Mouse (Mus musculus) cerebellum, adult 11-12 months (tissue): ENCODE measurements around the gene Slc44a1.

Experiments
- DNase-seq: peaks from one replicate; pipeline ENCODE4 v3.0.0; 2022

Slc44a1 gene

GRCm38 (mm10) chr4:53474109-53474508 lies 33.9 kb downstream of the Slc44a1 start:
- DNase-seq = no peak

- peak; percentile 67 for DNase-seq
Observed at GRCm38 (mm10) chr4:53475230-53475952, 35.2 kb downstream of the Slc44a1 start.

DNA sequence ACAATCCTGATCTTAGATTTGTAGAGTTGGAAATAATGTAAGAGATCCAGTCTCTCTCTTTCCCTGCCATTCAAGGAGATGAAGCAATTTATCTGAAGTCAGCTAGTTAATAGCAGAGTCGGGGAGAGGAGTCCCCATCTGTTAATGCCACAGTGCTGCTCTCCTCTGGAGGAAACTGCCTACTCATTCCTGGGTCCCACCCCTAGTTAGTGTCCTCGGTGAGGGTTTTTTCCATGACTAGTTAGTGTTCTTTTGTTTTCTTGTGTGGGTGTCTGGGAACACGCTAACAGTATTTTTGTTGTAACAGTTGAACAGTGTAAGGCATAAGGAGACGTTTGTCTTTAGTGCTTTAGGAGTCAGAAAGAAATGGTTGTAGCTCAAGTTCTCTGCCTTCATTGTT lies 38.4 kb downstream of the Slc44a1 start:
- DNase-seq = no peak

DNA sequence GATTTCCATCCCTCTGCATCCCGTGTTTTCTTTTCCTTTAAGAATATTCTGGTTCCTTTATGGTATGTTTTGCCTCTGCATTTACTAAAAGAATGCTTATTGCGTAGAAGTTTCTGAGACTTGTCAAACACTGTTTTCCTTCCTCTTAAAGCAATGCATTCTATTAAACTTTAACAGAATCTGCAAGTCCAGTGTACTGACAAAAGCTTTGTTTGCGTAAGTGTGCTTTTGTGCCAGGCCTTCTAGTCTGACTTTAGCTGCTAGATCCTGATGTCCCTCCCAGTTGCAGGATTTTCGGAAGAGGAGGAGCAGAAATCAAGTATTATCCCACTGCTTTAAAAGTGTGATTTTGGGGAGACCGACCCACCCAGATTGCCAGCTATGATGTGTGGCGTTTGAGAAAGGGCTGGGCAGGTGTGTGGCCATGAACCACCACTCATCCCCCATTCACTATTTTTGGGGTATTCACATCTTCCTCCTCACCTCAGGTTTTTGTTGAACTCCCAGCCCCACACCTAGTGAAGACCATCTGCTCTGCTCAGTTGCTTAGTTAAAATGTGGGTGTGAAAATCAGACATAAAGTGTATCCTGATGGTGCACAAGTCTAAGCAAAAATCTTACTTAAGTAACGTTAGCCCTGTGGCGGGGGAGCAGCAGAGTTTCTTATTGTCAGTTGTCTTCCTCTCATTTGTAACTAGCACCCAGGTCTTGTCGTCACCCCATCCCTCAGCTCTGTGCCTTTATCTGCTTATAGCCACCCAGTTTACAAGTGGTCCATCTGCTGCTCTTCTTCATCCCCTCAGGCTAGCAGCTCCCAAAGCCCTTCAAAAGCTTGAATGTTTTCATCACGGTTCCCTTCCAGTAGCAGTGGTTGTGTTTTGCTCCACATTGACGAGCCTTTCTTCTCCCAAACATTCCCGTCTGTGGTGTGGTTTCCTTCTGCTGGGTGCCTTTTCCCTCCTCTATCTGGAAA lies 47.3 kb downstream of the Slc44a1 start:
- no peak for DNase-seq

GRCm38 (mm10) chr4:53488803-53489202 lies 48.6 kb downstream of the Slc44a1 start:
- peak; percentile 88 for DNase-seq

DNA sequence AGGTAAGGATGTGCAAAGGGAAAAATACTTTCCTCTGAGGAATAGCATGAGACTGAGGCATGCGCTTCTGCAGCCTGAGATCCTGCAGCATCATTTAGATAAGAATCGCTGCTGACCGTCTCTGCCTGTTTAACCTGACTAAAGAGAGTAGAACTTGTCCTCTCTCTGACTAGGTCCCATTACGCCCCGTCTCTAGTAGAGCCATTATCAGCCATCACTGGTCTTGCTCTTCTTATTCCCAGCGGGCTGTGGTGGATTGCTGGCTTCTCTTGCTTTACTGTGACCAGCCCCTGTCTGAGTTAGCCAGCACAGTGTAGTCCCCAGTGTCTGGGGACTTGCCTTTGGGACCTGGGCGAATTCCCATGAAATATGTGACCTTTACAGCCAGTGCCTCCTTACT lies 50.2 kb downstream of the Slc44a1 start:
- no peak for DNase-seq

DNA sequence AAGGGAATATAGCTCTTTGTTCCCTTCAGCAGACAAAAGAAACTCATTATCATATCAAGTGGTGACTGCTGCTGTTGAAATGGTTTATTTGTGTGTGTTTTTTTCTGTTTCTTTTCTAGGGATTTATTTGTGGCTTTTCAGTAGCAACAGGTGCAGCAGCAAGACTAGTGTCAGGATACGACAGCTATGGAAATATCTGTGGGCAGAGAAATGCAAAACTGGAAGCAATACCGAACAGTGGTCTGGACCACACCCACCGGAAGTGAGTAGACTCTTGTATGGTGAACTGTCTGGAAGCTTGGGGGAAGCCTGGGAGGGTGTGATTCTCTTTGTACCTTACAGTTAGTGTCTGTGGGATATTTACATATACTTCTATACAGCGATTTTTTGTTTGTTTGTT lies 51.1 kb downstream of the Slc44a1 start:
- no peak for DNase-seq

DNA sequence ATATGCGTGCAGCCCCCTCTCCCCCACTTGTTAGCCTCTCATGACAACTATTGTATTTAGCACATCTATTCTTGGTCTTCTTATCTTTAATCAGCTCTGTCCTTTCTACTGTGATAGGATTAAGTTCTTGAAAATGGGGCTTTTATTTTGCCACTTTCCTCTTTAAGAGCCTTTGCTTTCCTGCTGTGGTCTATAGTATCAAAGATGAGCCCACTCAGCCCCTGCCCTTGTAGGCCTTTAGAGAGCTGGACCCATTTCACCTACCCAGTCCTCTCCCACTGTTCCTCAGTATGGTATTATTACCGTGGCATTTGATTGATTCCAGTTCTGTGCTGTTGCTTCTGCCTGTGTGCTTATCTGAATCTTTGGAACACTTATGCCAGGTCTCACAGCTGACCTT lies 55.4 kb downstream of the Slc44a1 start:
- DNase-seq = no peak

GRCm38 (mm10) chr4:53502764-53503163 lies 62.6 kb downstream of the Slc44a1 start:
- no peak for DNase-seq

GRCm38 (mm10) chr4:53512131-53512916 lies 72.1 kb downstream of the Slc44a1 start:
- DNase-seq = peak; percentile 90

- peak; percentile 69 for DNase-seq
Observed at GRCm38 (mm10) chr4:53513276-53514081, 73.3 kb downstream of the Slc44a1 start.

GRCm38 (mm10) chr4:53516011-53516532 lies 75.9 kb downstream of the Slc44a1 start:
- DNase-seq = peak; percentile 92

DNA sequence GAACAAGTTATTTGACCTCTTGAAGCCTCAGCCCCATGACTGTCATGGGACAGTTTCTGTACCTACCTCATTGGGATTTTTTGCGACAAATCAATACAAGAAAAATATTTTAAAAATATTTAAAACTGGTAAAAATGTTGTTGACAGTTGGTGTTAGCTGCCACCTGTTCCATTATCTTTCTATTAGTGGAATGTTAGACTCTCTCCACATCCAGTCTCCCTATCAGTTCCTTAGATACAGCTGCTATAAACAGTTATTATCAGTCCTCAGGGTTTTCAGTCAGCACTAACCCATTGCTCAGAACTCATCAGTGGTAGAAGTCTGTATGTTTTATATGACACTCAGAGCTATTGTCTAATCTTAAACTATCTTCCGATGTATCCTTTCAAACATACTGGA lies 79.2 kb downstream of the Slc44a1 start:
- no peak for DNase-seq

GRCm38 (mm10) chr4:53521028-53521427 lies 80.8 kb downstream of the Slc44a1 start:
- DNase-seq = no peak

GRCm38 (mm10) chr4:53522655-53523054 lies 82.4 kb downstream of the Slc44a1 start:
- DNase-seq = no peak

- no peak for DNase-seq
Observed at GRCm38 (mm10) chr4:53525503-53525902, 85.3 kb downstream of the Slc44a1 start.

DNA sequence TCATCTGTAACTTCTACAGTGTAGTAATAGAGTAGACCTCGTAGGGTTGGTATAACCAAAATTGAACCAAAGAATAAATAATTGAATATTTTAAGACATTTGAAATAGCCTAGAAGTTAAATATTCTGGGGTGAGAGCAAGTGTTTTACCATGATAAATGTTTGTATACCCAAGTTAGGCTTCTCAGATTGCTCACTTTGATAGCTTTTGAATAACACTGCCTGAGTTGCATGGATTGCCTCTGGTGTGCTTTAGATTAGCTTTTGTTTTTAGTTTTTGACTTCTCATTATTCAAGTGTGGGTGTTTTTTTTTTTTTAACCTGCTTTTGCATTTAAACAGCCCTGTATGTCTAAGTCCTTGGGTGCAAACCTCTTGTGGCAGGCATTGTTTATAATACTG lies 85.8 kb downstream of the Slc44a1 start:
- DNase-seq = no peak

GRCm38 (mm10) chr4:53526446-53526845 lies 86.2 kb downstream of the Slc44a1 start:
- no peak for DNase-seq

GRCm38 (mm10) chr4:53535795-53536194 lies 95.6 kb downstream of the Slc44a1 start:
- no peak for DNase-seq

DNA sequence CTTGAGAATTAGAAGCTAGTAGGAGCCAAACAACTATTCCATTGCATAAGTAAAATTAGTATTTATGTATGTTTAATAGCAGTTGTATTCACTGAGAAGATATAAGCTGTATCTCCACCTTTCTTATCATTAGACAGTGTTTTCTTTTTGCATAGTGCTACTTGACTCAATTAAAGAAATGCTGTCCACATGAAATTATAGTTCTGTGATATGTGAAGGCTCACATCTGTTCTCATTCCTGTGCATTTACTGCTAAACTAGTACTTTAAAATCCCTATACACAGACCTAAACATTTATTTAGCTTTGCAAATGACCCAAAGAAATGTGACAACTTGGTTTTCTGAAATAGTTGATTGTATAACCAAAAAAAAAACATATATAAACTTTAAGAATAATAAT lies 96.9 kb downstream of the Slc44a1 start:
- no peak for DNase-seq

DNA sequence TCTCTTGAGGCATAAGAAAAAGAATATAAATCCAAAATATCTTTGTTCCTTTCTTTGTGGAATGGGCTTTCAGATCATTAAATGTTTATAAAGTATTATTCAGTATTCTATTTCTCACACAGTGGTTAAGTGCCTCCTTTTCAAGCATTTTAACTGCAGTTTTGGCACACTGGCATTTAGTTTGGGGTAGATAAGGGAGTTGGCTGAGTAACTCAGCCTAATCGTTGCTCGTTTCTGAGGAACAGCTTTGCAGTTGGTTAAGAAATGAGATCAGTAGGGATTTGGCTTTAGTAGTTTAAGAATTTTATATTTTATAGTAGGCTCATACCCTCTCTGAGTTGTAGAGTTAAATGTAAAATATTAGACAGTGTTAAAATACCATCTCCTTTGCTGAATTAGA lies 97.3 kb downstream of the Slc44a1 start:
- DNase-seq = no peak

- no peak for DNase-seq
Observed at GRCm38 (mm10) chr4:53538600-53538999, 98.4 kb downstream of the Slc44a1 start.
